Comparison of ENCODE assay signal across 21 mouse cellular contexts in the genomic region with DNA sequence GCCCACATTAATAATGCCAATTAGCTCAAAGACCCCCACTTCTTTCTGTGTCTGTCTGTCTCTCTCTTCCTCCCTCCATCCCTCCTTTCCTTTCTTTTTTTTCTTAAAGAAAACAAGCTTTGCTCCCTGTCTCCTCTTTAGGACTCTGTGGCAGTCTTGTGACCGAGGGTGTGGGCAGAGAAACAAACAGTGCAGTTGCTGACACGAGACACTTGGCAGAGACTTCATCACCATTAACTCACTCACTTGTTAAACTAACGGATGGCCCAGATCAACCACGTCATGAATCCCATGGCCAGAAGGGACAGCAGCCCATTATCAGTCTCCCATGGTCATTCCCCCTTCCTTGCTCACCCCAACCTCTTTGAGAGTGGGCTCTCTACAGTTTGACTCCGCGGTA.
A peak's percentile ranks its signal among the peaks of the same experiment; 100 is the strongest.
DNase-seq lines count a peak whose midpoint lies in the region; ATAC-seq and TF ChIP-seq lines count a peak whose summit lies in the region.
"Had no signal": no experiment of that assay in that cellular context is flagged by ENCODE, and none has a peak within 500 bp of the region (broad histone marks: within the 10 kb centered on the region; RNA-seq: fewer than 3 reads in every experiment).

No protein-coding gene starts in this region.

- no peak for TF ChIP-seq EP300 in liver, postnatal 0 days (IDR thresholded peaks at IDR 0.05; ENCODE audit: low read depth)

- no peak overlapping the region for H3K9ac ChIP-seq in kidney, embryonic 16.5 days (replicated peaks; ENCODE audit: low read length)
- H3K9ac ChIP-seq in kidney, embryonic 14.5 days (ENCODE audit: low read depth, low read length) = no peak overlapping the region
- H3K9ac ChIP-seq in liver, adult 2 months (ENCODE audit: low read depth, low read length) = no peak overlapping the region
- no peak overlapping the region for H3K9ac ChIP-seq in liver, postnatal 0 days (replicated peaks)
- H3K9ac ChIP-seq: embryonic facial prominence, embryonic 12.5 days; forebrain, embryonic 13.5 days; forebrain, embryonic 15.5 days had no signal

- H3K4me1 ChIP-seq in kidney, embryonic 16.5 days (ENCODE audit: insufficient read depth, low read length) = no peaks in the 10 kb centered on the region
- no peaks in the 10 kb centered on the region for H3K4me1 ChIP-seq in kidney, embryonic 14.5 days (ENCODE audit: control insufficient read depth, insufficient read depth, low read length)
- no peaks in the 10 kb centered on the region for H3K4me1 ChIP-seq in liver, adult 2 months (ENCODE audit: control insufficient read depth, insufficient read depth, low read length)
- H3K4me1 ChIP-seq in liver, postnatal 0 days (ENCODE audit: insufficient read depth) = no peaks in the 10 kb centered on the region
- H3K4me1 ChIP-seq: embryonic facial prominence, embryonic 12.5 days had no signal

- no peaks in the 10 kb centered on the region for H3K9me3 ChIP-seq in kidney, embryonic 16.5 days (ENCODE audit: low read length)
- no peaks in the 10 kb centered on the region for H3K9me3 ChIP-seq in kidney, embryonic 14.5 days (ENCODE audit: control insufficient read depth, low read length)
- H3K9me3 ChIP-seq in liver, postnatal 0 days (ENCODE audit: low read length) = no peaks in the 10 kb centered on the region
- H3K9me3 ChIP-seq: embryonic facial prominence, embryonic 10.5 days; embryonic facial prominence, embryonic 12.5 days; forebrain, embryonic 13.5 days; forebrain, embryonic 15.5 days had no signal

- TF ChIP-seq CTCF in liver, adult 2 months (IDR thresholded peaks at IDR 0.05; ENCODE audit: low read depth, low read length) = no peak
- TF ChIP-seq CTCF in liver, postnatal 0 days (IDR thresholded peaks at IDR 0.05; ENCODE audit: low read depth) = no peak

- H3K4me3 ChIP-seq in kidney, embryonic 16.5 days (ENCODE audit: low read length) = no peak overlapping the region
- no peak overlapping the region for H3K4me3 ChIP-seq in kidney, embryonic 14.5 days (ENCODE audit: low read length)
- H3K4me3 ChIP-seq in liver, adult 2 months (ENCODE audit: insufficient read depth, low read depth, low read length) = no peak overlapping the region
- no peak overlapping the region for H3K4me3 ChIP-seq in liver, postnatal 0 days (ENCODE audit: low read depth, low read length)
- H3K4me3 ChIP-seq: embryonic facial prominence, embryonic 10.5 days; embryonic facial prominence, embryonic 12.5 days; forebrain, embryonic 13.5 days; forebrain, embryonic 15.5 days had no signal

- H3K4me2 ChIP-seq in kidney, embryonic 16.5 days (replicated peaks; ENCODE audit: low read depth, low read length) = no peak overlapping the region
- H3K4me2 ChIP-seq in kidney, embryonic 14.5 days (replicated peaks; ENCODE audit: low read depth, low read length) = no peak overlapping the region
- no peak overlapping the region for H3K4me2 ChIP-seq in liver, postnatal 0 days (ENCODE audit: low read depth, low read length)
- H3K4me2 ChIP-seq: embryonic facial prominence, embryonic 12.5 days; forebrain, embryonic 13.5 days; forebrain, embryonic 15.5 days had no signal

- H3K27ac ChIP-seq in kidney, embryonic 16.5 days (ENCODE audit: low read length) = no peak overlapping the region
- no peak overlapping the region for H3K27ac ChIP-seq in kidney, embryonic 14.5 days (ENCODE audit: low read depth, low read length)
- no peak overlapping the region for H3K27ac ChIP-seq in liver, adult 2 months (replicated peaks; ENCODE audit: insufficient read depth, low read depth, low read length)
- no peak overlapping the region for H3K27ac ChIP-seq in liver, postnatal 0 days (ENCODE audit: low read depth)
- H3K27ac ChIP-seq: embryonic facial prominence, embryonic 10.5 days; embryonic facial prominence, embryonic 12.5 days; forebrain, embryonic 13.5 days; forebrain, embryonic 15.5 days had no signal

- H3K36me3 ChIP-seq in kidney, embryonic 16.5 days (ENCODE audit: insufficient read depth, low read length) = no peaks in the 10 kb centered on the region
- no peaks in the 10 kb centered on the region for H3K36me3 ChIP-seq in kidney, embryonic 14.5 days (ENCODE audit: control insufficient read depth, insufficient read depth, low read length)
- H3K36me3 ChIP-seq in liver, adult 2 months (ENCODE audit: control insufficient read depth, insufficient read depth, low read length) = no peaks in the 10 kb centered on the region
- no peaks in the 10 kb centered on the region for H3K36me3 ChIP-seq in liver, postnatal 0 days (replicated peaks; ENCODE audit: insufficient read depth, low read length)
- H3K36me3 ChIP-seq: embryonic facial prominence, embryonic 10.5 days; embryonic facial prominence, embryonic 12.5 days; forebrain, embryonic 15.5 days had no signal

- ATAC-seq in kidney, embryonic 16.5 days (ENCODE audit: low FRiP score, low TSS enrichment) = no peak
- ATAC-seq in kidney, embryonic 14.5 days (ENCODE audit: low FRiP score, low TSS enrichment) = no peak
- no peak for ATAC-seq in liver, postnatal 0 days
- ATAC-seq: activated CD4-positive, CD25-positive, alpha-beta regulatory T cell, adult 4 months; forebrain, embryonic 13.5 days; forebrain, embryonic 15.5 days; Patski had no signal

- TF ChIP-seq POLR2A in liver, adult 2 months (IDR thresholded peaks at IDR 0.05; ENCODE audit: extremely low read depth, insufficient read depth, low read length) = no peak

- DNase-seq in kidney, adult 9 months = peak; percentile 59
- DNase-seq in kidney, postnatal 25 days = peak; percentile 35 to 64
- peak; percentile 7 for DNase-seq in liver, adult 2 months (ENCODE audit: extremely low read depth, low read depth, low spot score)
- DNase-seq in liver, postnatal 0 days = no peak
- no peak for DNase-seq in layer of hippocampus, postnatal 36 days
- DNase-seq: adrenal gland, adult 8-10 months; adrenal gland, postnatal 14 days; adrenal gland, postnatal 36 days; cerebellum, adult 11-12 months; cerebellum, adult 2 months; cerebellum, adult 9-10 months; cerebellum, postnatal 10 days; cerebellum, postnatal 25 days had no signal

- WGBS in kidney, embryonic 16.5 days = 45% methylated on average over 6 of the region's 6 CpGs
- WGBS in kidney, embryonic 14.5 days = 41% methylated on average over 6 of the region's 6 CpGs
- 63% methylated on average over 6 of the region's 6 CpGs for WGBS in liver, adult 2 months
- 66% methylated on average over 6 of the region's 6 CpGs for WGBS in liver, postnatal 0 days (ENCODE audit: insufficient replicate concordance)

- no peaks in the 10 kb centered on the region for H3K79me2 ChIP-seq in liver, adult 2 months (ENCODE audit: control insufficient read depth, insufficient read depth, low read length)

- no peaks in the 10 kb centered on the region for H3K27me3 ChIP-seq in kidney, embryonic 16.5 days (ENCODE audit: insufficient read depth, low read length)
- H3K27me3 ChIP-seq in kidney, embryonic 14.5 days (ENCODE audit: control insufficient read depth, insufficient read depth, low read length) = no peaks in the 10 kb centered on the region
- no peaks in the 10 kb centered on the region for H3K27me3 ChIP-seq in liver, adult 2 months (ENCODE audit: control insufficient read depth, insufficient read depth, low read length)
- no peaks in the 10 kb centered on the region for H3K27me3 ChIP-seq in liver, postnatal 0 days (ENCODE audit: insufficient read depth, low read length)
- H3K27me3 ChIP-seq: embryonic facial prominence, embryonic 12.5 days; forebrain, embryonic 13.5 days; forebrain, embryonic 15.5 days; Patski had no signal

Comparison
In these comparisons a context has a peak if more than half of its experiments do, and no peak if none do; other contexts are left out.
1. DNase-seq: peak in kidney, adult 9 months (single experiment), kidney, postnatal 25 days (2 of 2) and liver, adult 2 months (single experiment); none in liver, postnatal 0 days (single experiment) and layer of hippocampus, postnatal 36 days (0 of 2).